Mouse (Mus musculus) intestine, embryonic 15.5 days (tissue): ENCODE measurements at regions not wholly inside any gene's neighbourhood (a gene's known extent, or its start where the extent isn't known, plus 50 kb on each side); places are given as distances from the start of the nearest gene placed in this dataset.

Experiments
- ATAC-seq: fragments of 200-750 bp; cut with Nextera tagmentation; 2 replicates; pipeline ENCODE4 v1.8.0; 2017; ENCODE audit warnings: moderate TSS enrichment, moderate library complexity
- H3K27ac ChIP-seq: fragments of 300-500 bp; sonication (generic); 2 replicates; pipeline ENCODE4 v1.5.1; 2015; ENCODE audit warnings: mild to moderate bottlenecking, inconsistent platforms
- H3K27me3 ChIP-seq: fragments of 300-500 bp; sonication (generic); replicated peaks from 2 replicates; pipeline ENCODE4 v1.6.1; 2015; ENCODE audit warnings: inconsistent platforms
- H3K36me3 ChIP-seq: fragments of 300-500 bp; sonication (generic); 2 replicates; pipeline ENCODE4 v1.6.1; 2015; ENCODE audit warnings: inconsistent platforms
- H3K4me1 ChIP-seq: fragments of 300-500 bp; sonication (generic); replicated peaks from 2 replicates; pipeline ENCODE4 v1.6.1; 2015; ENCODE audit warnings: inconsistent platforms
- H3K4me2 ChIP-seq: fragments of 300-500 bp; sonication (generic); replicated peaks from 2 replicates; pipeline ENCODE4 v1.6.1; 2015; ENCODE audit warnings: mild to moderate bottlenecking, inconsistent platforms
- H3K4me3 ChIP-seq: fragments of 300-500 bp; sonication (generic); replicated peaks from 2 replicates; pipeline ENCODE4 v1.5.1; 2015; ENCODE audit warnings: inconsistent platforms
- H3K9ac ChIP-seq: fragments of 300-500 bp; sonication (generic); 2 replicates; pipeline ENCODE4 v1.6.1; 2015; ENCODE audit warnings: inconsistent platforms
- H3K9me3 ChIP-seq: fragments of 300-500 bp; sonication (generic); 2 replicates; pipeline ENCODE4 v1.6.1; 2016; ENCODE audit warnings: inconsistent platforms
- WGBS: fragments of 180-500 bp; shearing (Covaris S2); methylation state at CpG from one replicate; pipeline ENCODE4 v1.1.7; 2015; 5-methylcytosine and 5-hydroxymethylcytosine counted together

DNA sequence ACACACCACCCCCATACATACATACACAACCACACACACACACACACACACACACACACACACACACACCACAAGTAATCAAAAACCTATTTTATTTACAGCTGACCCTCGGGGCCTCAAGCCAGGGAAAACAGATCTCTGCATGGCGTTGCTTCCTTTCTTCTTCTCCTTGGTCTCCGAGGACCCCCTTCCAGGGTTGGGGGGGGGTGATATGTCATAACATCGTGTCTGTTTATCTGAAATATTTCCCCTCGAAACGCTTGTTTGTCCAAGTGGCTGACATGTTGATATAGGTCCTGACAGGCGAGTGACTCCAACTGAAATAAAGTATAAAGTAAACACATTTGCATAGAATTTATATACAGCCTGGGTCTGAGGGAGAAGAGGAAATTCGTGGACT is 100.4 kb upstream of the Tbx3 start:
- 28% methylated on average over 8 of the region's 8 CpGs for WGBS
- H3K27me3 ChIP-seq: no peaks in the 10 kb centered on the region
- no peak overlapping the region for H3K4me2 ChIP-seq
- H3K36me3 ChIP-seq: no peaks in the 10 kb centered on the region
- no peak overlapping the region for H3K27ac ChIP-seq
- no peaks in the 10 kb centered on the region for H3K9me3 ChIP-seq
- no peak overlapping the region for H3K9ac ChIP-seq
- H3K4me3 ChIP-seq: no peak overlapping the region
- peaks cover 5% of the 10 kb centered on the region; the same call in 1 of the 2 replicates for H3K4me1 ChIP-seq
- ATAC-seq: peak; percentile 47; the same call in 1 of the 2 replicates

GRCm38 (mm10) chr5:119571644-119572043 is 98.8 kb upstream of the Tbx3 start:
- 96% methylated on average over 3 of the region's 3 CpGs for WGBS
- H3K36me3 ChIP-seq: no peaks in the 10 kb centered on the region
- no peak for ATAC-seq
- no peak overlapping the region for H3K4me3 ChIP-seq
- no peak overlapping the region for H3K4me2 ChIP-seq
- no peaks in the 10 kb centered on the region for H3K27me3 ChIP-seq
- no peak overlapping the region for H3K27ac ChIP-seq
- no peaks in the 10 kb centered on the region for H3K9me3 ChIP-seq
- H3K4me1 ChIP-seq: peaks cover 6% of the 10 kb centered on the region; the same call in 1 of the 2 replicates
- H3K9ac ChIP-seq: no peak overlapping the region

DNA sequence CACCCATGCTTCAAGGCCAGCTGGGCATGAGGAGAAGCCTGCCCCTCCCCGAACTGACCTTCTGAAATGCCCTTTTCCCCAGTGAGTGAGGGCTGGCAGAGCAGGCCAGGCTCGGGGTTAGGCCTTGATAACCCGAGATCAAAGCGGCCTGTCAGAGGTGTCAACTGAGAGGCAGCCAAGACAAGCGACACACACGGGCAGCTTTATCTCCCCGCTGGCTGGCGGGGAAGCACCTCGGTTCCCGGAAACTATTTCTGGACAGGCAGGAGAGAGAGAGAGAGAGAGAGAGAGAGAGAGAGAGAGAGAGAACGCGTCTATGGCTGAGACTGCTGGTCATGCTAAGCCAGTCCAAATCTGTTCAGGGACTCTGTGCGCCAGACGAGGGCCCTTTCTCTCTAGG is 95.3 kb upstream of the Tbx3 start:
- peak; percentile 48; the same call in 1 of the 2 replicates for ATAC-seq
- Histone ChIP-seq H3K4me3 (no peak overlapping the region), H3K4me2 (no peak overlapping the region), H3K36me3 (no peaks in the 10 kb centered on the region), H3K9ac (no peak overlapping the region), H3K27me3 (no peaks in the 10 kb centered on the region), H3K27ac (no peak overlapping the region), H3K9me3 (no peaks in the 10 kb centered on the region), H3K4me1 (peaks cover 6% of the 10 kb centered on the region; the same call in 1 of the 2 replicates)
- 14% methylated on average over 14 of the region's 14 CpGs for WGBS

DNA sequence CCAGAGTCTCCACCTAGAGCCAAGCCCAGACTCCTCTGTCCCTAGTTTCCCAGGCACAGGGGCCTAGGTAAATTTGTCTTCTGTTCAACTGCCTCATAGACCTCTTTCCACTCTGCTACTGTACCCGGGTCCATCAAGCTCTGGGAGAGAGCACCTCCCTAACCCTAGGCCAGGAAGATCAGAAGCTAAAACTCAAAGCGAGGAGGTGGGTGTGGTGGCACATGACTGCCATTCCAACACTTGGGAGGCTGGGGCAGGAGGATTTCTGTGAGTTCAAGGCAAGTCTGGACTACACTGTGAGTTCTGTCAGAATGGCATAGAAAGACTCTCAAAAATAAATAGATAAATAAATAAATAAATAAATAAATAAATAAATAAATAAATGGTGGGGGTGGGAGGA is 91.2 kb upstream of the Tbx3 start:
- H3K36me3 ChIP-seq: no peaks in the 10 kb centered on the region
- H3K4me3 ChIP-seq: no peak overlapping the region
- H3K4me2 ChIP-seq: no peak overlapping the region
- WGBS: 89% methylated on average over 2 of the region's 2 CpGs
- H3K27me3 ChIP-seq: no peaks in the 10 kb centered on the region
- H3K9ac ChIP-seq: no peak overlapping the region
- no peak overlapping the region for H3K27ac ChIP-seq
- H3K4me1 ChIP-seq: peaks cover 6% of the 10 kb centered on the region; the same call in 1 of the 2 replicates
- H3K9me3 ChIP-seq: no peaks in the 10 kb centered on the region
- ATAC-seq: no peak

GRCm38 (mm10) chr5:119579806-119580205 is 90.7 kb upstream of the Tbx3 start:
- H3K4me1 ChIP-seq: peaks cover 4% of the 10 kb centered on the region; the same call in 1 of the 2 replicates
- H3K9ac ChIP-seq: no peak overlapping the region
- no peak; the same call in 1 of the 2 replicates for ATAC-seq
- H3K36me3 ChIP-seq: no peaks in the 10 kb centered on the region
- no peak overlapping the region for H3K27ac ChIP-seq
- 55% methylated on average over 2 of the region's 2 CpGs for WGBS
- H3K4me3 ChIP-seq: no peak overlapping the region
- H3K4me2 ChIP-seq: no peak overlapping the region
- H3K27me3 ChIP-seq: no peaks in the 10 kb centered on the region
- no peaks in the 10 kb centered on the region for H3K9me3 ChIP-seq

GRCm38 (mm10) chr5:119580395-119580794 is 90.1 kb upstream of the Tbx3 start:
- Histone ChIP-seq H3K9me3 (no peaks in the 10 kb centered on the region), H3K36me3 (no peaks in the 10 kb centered on the region), H3K9ac (no peak overlapping the region), H3K27ac (no peak overlapping the region), H3K4me2 (no peak overlapping the region), H3K27me3 (no peaks in the 10 kb centered on the region), H3K4me1 (no peaks in the 10 kb centered on the region), H3K4me3 (no peak overlapping the region)
- peak; percentile 55; the same call in 1 of the 2 replicates for ATAC-seq
- WGBS: 39% methylated on average over 6 of the region's 6 CpGs

- Histone ChIP-seq H3K9me3 (no peaks in the 10 kb centered on the region), H3K27me3 (no peaks in the 10 kb centered on the region), H3K9ac (no peak overlapping the region), H3K4me1 (no peaks in the 10 kb centered on the region), H3K27ac (no peak overlapping the region), H3K4me2 (no peak overlapping the region), H3K36me3 (no peaks in the 10 kb centered on the region), H3K4me3 (no peak overlapping the region)
- WGBS: 38% methylated on average over 2 of the region's 2 CpGs
- ATAC-seq: no peak
Measured at GRCm38 (mm10) chr5:119580798-119581197, 89.7 kb upstream of the Tbx3 start.

- ATAC-seq: no peak
- 85% methylated on average over 2 of the region's 2 CpGs for WGBS
Measured at GRCm38 (mm10) chr5:119584389-119584788, 86.1 kb upstream of the Tbx3 start.

DNA sequence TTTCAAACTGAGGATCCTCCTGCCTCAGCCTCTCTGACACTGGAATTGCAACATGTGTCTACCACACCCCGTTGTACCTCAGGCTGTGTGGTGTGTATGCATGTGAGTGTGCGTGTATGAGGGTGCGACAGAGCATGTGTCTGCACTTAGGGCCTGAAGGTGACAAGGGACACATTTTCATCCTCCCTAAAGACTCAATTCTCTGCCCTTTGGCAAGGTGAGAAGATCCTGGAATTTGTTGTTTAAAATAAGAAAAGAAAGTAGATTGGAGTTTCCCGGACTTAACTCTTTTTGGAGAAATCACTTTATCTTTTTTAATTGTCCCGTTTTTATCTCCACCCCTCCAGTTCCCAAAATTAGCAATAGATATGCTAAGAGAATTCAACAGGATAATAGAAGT is 85.6 kb upstream of the Tbx3 start:
- Histone ChIP-seq H3K4me1 (peaks cover 19% of the 10 kb centered on the region), H3K9ac (no peak overlapping the region), H3K36me3 (no peaks in the 10 kb centered on the region), H3K9me3 (no peaks in the 10 kb centered on the region), H3K27ac (no peak overlapping the region), H3K27me3 (no peaks in the 10 kb centered on the region), H3K4me2 (no peak overlapping the region), H3K4me3 (no peak overlapping the region)
- ATAC-seq: no peak
- 88% methylated on average over 5 of the region's 5 CpGs for WGBS

More at GRCm38 (mm10) chr5:119584389-119584788, 86.1 kb upstream of the Tbx3 start:
- Histone ChIP-seq H3K27ac (no peak overlapping the region), H3K4me2 (no peak overlapping the region), H3K4me1 (peaks cover 19% of the 10 kb centered on the region), H3K9ac (no peak overlapping the region), H3K27me3 (no peaks in the 10 kb centered on the region), H3K9me3 (no peaks in the 10 kb centered on the region), H3K36me3 (no peaks in the 10 kb centered on the region), H3K4me3 (no peak overlapping the region)

DNA sequence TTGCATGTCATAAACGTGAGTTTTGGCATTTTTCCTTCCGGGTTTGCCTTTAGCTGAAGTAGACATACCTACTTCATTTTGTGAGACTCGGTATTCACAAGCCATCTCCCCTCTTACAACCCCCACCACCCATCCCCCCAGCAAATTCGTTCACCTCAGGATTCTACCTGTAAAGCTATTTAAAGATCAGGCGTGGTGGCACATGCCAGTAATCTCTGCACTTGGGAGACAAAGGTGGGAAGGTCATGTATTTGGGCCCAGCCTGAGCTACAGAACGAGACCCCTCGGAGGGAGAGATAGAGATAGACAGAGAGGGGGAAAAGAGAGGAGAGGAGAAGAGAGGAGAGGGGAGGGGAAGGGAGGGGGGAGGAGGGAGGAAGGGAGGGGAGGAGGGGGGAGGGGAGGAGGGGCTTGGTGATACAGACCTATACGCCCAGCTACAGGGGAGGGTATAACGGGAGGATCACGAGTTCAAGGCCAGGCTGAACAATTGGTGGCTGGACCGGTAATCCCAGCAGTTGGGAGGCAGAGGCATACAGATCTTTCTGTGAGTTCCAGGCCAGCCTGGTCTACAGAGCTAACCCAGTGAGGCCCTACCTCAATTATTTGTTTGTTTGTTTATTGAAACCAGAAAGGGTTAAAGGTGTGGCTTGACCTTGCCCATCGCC is 83.9 kb upstream of the Tbx3 start:
- no peak overlapping the region for H3K4me2 ChIP-seq
- no peak for ATAC-seq
- WGBS: 80% methylated on average over 12 of the region's 12 CpGs

DNA sequence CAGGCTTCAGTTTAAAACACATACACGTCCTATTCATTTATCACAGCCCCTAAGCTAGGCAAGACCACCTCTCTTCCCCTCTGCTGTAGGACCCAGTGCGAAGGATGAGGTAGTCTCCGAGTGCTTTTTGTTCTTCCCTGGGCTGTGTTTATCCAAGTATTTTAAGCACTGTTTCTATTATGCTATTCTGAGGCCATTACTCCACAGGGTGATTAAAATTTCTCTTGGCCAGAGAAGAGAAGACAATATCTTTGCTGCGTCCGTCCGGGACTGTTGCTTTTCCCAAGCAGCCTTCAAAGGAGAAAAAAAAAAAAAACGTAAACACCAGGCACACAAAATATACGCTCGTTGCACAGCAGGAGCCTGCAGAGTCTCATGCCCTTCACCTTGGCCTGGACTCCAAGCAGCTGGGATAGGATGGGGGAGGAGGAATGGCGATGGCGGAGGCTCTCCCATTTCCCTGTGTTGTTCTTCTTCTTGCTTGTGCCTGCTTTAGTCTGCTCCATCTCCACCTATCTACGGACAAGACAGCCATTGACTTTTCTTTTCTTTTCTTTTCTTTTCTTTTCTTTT is 83.1 kb upstream of the Tbx3 start:
- no peak overlapping the region for H3K27ac ChIP-seq
- 39% methylated on average over 12 of the region's 12 CpGs for WGBS
- no peaks in the 10 kb centered on the region for H3K27me3 ChIP-seq
- H3K4me1 ChIP-seq: peaks cover 19% of the 10 kb centered on the region
- no peak overlapping the region for H3K4me3 ChIP-seq
- ATAC-seq: no peak
- no peak overlapping the region for H3K9ac ChIP-seq
- no peak overlapping the region for H3K4me2 ChIP-seq
- no peaks in the 10 kb centered on the region for H3K36me3 ChIP-seq
- H3K9me3 ChIP-seq: no peaks in the 10 kb centered on the region

More for the DNA sequence above, 83.9 kb upstream of the Tbx3 start:
- no peaks in the 10 kb centered on the region for H3K27me3 ChIP-seq
- no peak overlapping the region for H3K9ac ChIP-seq
- H3K4me3 ChIP-seq: no peak overlapping the region
- no peaks in the 10 kb centered on the region for H3K36me3 ChIP-seq
- no peak overlapping the region for H3K27ac ChIP-seq
- peaks cover 19% of the 10 kb centered on the region for H3K4me1 ChIP-seq
- no peaks in the 10 kb centered on the region for H3K9me3 ChIP-seq

DNA sequence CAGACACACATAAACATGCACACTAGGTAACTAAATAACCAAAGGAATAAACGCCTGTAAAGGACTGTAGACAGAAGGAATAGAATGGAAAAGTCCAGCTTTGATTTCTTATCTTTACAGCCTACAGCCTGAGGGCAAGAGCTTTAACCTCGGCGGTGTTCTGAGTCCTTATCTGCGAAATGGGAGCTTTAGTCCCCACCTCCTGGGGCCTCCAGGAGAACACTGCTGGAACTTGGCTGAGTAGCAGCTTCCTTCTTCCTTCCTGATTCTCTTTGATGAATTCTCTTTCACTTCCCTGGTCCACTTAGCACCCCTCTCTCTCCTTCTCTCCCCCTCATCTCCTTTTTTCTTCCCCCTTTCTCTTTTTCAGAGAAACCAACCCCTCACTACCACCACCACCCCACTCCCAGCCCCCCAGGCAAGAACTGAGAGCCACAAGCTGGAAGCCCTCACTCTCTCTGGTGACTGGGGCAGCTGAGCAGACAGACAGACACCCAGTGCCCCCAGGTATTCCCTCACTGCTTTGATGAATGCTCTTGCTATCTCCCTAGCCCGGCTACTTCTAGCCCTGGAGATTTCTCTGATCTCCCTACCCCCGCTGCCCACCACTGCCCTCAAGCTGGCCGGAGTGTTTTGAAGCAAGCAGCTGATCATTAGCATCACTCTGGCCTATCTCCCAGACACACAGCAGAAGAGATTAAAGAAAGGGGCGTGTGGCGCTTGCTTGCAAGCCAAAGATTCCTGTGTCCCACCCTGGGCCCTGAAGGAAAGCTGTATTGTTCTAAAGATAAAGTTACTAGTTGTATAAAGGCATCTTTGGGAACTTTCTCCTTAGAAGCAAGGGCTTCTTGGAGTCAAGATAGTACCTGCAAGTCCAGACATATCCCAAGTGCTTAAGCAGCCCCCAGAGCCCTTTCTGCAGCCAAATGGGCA is 81.9 kb upstream of the Tbx3 start:
- H3K27ac ChIP-seq: 0 out of 2 replicates have a peak overlapping the region, but pooled peaks have one; percentile 32
- no peaks in the 10 kb centered on the region for H3K27me3 ChIP-seq
- WGBS: 28% methylated on average over 9 of the region's 9 CpGs

More for the DNA sequence above, 81.9 kb upstream of the Tbx3 start:
- Histone ChIP-seq H3K4me1 (peaks cover 19% of the 10 kb centered on the region), H3K36me3 (no peaks in the 10 kb centered on the region), H3K4me3 (no peak overlapping the region), H3K9me3 (no peaks in the 10 kb centered on the region), H3K4me2 (peak overlapping the region; percentile 22; the same call in 1 of the 2 replicates), H3K9ac (no peak overlapping the region)
- ATAC-seq: peak; percentile 86
